Mouse (Mus musculus) lung, embryonic 15.5 days (tissue): ENCODE results near the gene Slc2a12. TPM values are rescaled to one million over a fixed set of nuclear protein-coding genes. Genes with fewer than 3 reads are reported as not detected.
A peak's percentile ranks its signal among the peaks of the same experiment; 100 is the strongest.

Experiments
- ATAC-seq: fragments of 200-750 bp; cut with Nextera tagmentation; 2 replicates; pipeline ENCODE4 v1.8.0; 2017; ENCODE audit warnings: moderate number of reproducible peaks, borderline replicate concordance; ENCODE audit not compliant: low FRiP score, low TSS enrichment; ENCODE audit errors: extremely low read depth
- H3K27ac ChIP-seq: fragments of 300-500 bp; sonication (generic); 2 replicates; pipeline ENCODE4 v1.5.1; 2015; ENCODE audit warnings: moderate library complexity, mild to moderate bottlenecking, inconsistent platforms
- H3K27me3 ChIP-seq: fragments of 300-500 bp; sonication (generic); 2 replicates; pipeline ENCODE4 v1.6.1; 2015; ENCODE audit warnings: inconsistent platforms
- H3K36me3 ChIP-seq: fragments of 300-500 bp; sonication (generic); 2 replicates; pipeline ENCODE4 v1.6.1; 2015; ENCODE audit warnings: inconsistent platforms
- H3K4me1 ChIP-seq: fragments of 300-500 bp; sonication (generic); 2 replicates; pipeline ENCODE4 v1.6.1; 2015; ENCODE audit warnings: inconsistent platforms
- H3K4me2 ChIP-seq: fragments of 300-500 bp; sonication (generic); 2 replicates; pipeline ENCODE4 v1.6.1; 2015; ENCODE audit warnings: inconsistent platforms, mild to moderate bottlenecking, moderate library complexity
- H3K4me3 ChIP-seq: fragments of 300-500 bp; sonication (generic); 2 replicates; pipeline ENCODE4 v1.5.1; 2015; ENCODE audit warnings: mild to moderate bottlenecking, inconsistent platforms
- H3K9ac ChIP-seq: fragments of 300-500 bp; sonication (generic); 2 replicates; pipeline ENCODE4 v1.6.1; 2015; ENCODE audit warnings: inconsistent platforms
- H3K9me3 ChIP-seq: fragments of 300-500 bp; sonication (generic); 2 replicates; pipeline ENCODE4 v1.6.1; 2016; ENCODE audit warnings: inconsistent platforms
- WGBS: fragments of 180-500 bp; shearing (Covaris S2); methylation state at CpG from one replicate; pipeline ENCODE4 v1.1.7; 2015; 5-methylcytosine and 5-hydroxymethylcytosine counted together
- polyA plus RNA-seq: library from polyadenylated mRNA; unstranded; fragments of >200 nt; fragmentation: Nextera tagmentation; extraction: Ambion mirVana; gene quantifications from 2 replicates; pipeline ENCODE4 v1.2.1, GENCODE M21; 2015

Slc2a12 gene
- polyA plus RNA-seq, 1 experiment from 2014 or later: 1.4 TPM

- ATAC-seq: no peak
- WGBS: 92% methylated on average over 13 of the region's 13 CpGs
- H3K4me1 ChIP-seq: peaks cover 7% of the 10 kb centered on the region; the same call in 1 of the 2 replicates
- H3K4me3 ChIP-seq: no peak overlapping the region
- H3K36me3 ChIP-seq: peaks cover 40% of the 10 kb centered on the region
- no peaks in the 10 kb centered on the region for H3K9me3 ChIP-seq
- no peak overlapping the region for H3K9ac ChIP-seq
- H3K27ac ChIP-seq: no peak overlapping the region
- no peaks in the 10 kb centered on the region for H3K27me3 ChIP-seq
- H3K4me2 ChIP-seq: no peak overlapping the region
Measured at GRCm38 (mm10) chr10:22710173-22710777, 65.5 kb downstream of the Slc2a12 start.

DNA sequence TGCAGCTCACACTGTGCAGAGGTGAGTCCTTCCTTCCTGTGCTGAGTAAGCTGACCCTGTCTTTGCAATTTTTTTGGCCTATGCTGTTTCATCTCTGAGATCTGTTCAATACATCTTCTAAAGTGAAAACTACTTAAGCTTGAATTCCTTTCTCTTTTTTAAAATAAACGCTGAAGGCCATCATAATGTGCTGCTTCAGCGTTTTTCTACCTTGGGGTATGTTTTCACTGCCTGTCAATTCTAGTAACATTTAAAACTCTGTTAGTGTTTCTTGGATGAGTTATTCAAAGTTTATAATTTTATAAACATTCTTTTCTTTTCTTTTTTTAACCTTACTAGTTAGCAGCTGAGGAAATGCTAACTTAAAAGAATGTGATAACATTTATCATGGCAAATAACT lies 68.1 kb downstream of the Slc2a12 start:
- no peak for ATAC-seq
- Histone ChIP-seq H3K27me3 (no peaks in the 10 kb centered on the region), H3K4me2 (no peak overlapping the region), H3K9me3 (no peaks in the 10 kb centered on the region), H3K4me1 (peaks cover 12% of the 10 kb centered on the region; the same call in 1 of the 2 replicates), H3K9ac (no peak overlapping the region), H3K4me3 (no peak overlapping the region), H3K36me3 (0 out of 2 replicates have a peak, but pooled peaks cover 23% of the 10 kb centered on the region), H3K27ac (no peak overlapping the region)
- 27% methylated on average over 2 of the region's 2 CpGs for WGBS

DNA sequence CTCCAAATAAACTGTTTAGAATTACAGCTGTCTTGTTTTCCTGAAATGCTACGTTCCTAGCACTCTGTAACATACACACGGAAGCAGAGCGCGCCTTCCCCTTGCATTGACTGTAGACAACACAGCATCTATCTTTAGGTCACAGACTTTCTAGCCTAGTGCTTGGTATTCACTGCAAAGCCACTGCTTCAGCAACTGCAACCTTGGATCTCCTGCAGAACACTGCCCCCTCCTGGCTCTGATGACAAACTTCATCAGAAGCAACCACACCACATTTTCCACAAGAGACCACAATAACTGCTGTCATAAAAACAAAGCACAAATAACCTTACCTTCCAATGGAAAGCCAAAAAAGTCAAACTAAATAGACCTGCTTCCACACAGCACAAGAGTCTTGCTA lies 69.7 kb downstream of the Slc2a12 start:
- H3K9me3 ChIP-seq: no peaks in the 10 kb centered on the region
- no peak overlapping the region for H3K4me2 ChIP-seq
- ATAC-seq: no peak
- H3K4me1 ChIP-seq: peaks cover 12% of the 10 kb centered on the region; the same call in 1 of the 2 replicates
- H3K9ac ChIP-seq: no peak overlapping the region
- WGBS: 62% methylated on average over 4 of the region's 4 CpGs
- 0 out of 2 replicates have a peak, but pooled peaks cover 8% of the 10 kb centered on the region for H3K36me3 ChIP-seq
- H3K4me3 ChIP-seq: no peak overlapping the region
- H3K27me3 ChIP-seq: no peaks in the 10 kb centered on the region
- no peak overlapping the region for H3K27ac ChIP-seq

DNA sequence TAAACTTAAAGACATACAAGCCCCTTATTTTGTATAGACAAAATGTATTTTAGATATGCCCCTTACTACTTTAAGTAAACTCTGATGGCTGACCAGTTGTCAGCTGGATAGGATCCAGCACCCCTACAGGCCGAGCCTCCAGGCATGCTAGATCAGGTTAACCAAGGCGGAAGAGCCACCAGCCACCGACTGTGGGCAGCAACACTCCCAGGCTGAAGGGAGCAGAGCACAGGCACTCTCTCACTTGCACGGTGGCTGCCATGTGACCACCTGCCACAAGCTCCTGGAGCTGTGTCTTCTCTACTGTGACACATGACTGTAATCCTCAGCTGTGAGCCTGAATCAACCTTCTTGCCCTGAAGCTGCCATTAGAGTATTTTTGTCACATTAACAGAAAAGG lies 73.7 kb downstream of the Slc2a12 start:
- no peak overlapping the region for H3K27ac ChIP-seq

GRCm38 (mm10) chr10:22720781-22721529 lies 76.1 kb downstream of the Slc2a12 start:
- Histone ChIP-seq H3K9me3 (no peaks in the 10 kb centered on the region), H3K27ac (no peak overlapping the region), H3K36me3 (no peaks in the 10 kb centered on the region), H3K4me3 (no peak overlapping the region), H3K27me3 (no peaks in the 10 kb centered on the region), H3K4me2 (no peak overlapping the region), H3K4me1 (peaks cover 8% of the 10 kb centered on the region; the same call in 1 of the 2 replicates), H3K9ac (no peak overlapping the region)
- no peak for ATAC-seq
- WGBS: 86% methylated on average over 5 of the region's 5 CpGs

More for the DNA sequence above, 73.7 kb downstream of the Slc2a12 start:
- no peak overlapping the region for H3K4me2 ChIP-seq
- 54% methylated on average over 4 of the region's 4 CpGs for WGBS
- no peak overlapping the region for H3K9ac ChIP-seq
- ATAC-seq: no peak
- no peaks in the 10 kb centered on the region for H3K9me3 ChIP-seq
- no peaks in the 10 kb centered on the region for H3K27me3 ChIP-seq
- H3K4me1 ChIP-seq: peaks cover 12% of the 10 kb centered on the region; the same call in 1 of the 2 replicates
- no peaks in the 10 kb centered on the region for H3K36me3 ChIP-seq
- no peak overlapping the region for H3K4me3 ChIP-seq

DNA sequence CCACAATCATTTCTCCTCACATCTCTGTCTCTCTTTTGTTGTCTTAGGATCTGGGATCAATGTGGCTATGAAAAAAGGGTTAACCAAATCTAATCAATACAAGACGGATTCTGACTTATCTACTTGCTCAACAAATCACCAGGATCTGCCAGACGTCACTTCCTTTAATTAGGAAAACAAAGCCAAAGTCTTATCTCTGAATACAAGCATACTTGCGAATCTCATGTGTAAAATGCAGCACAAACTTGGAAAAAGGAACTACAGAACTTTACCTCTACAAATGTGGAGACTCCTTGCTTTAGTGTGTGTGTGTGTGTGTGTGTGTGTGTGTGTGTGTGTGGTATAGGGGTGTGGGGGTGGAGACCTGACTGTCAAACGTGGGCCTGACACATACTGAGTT lies 80.4 kb downstream of the Slc2a12 start:
- H3K36me3 ChIP-seq: no peaks in the 10 kb centered on the region
- no peak overlapping the region for H3K4me2 ChIP-seq
- WGBS: 45% methylated on average over 4 of the region's 4 CpGs
- H3K27ac ChIP-seq: no peak overlapping the region
- H3K9ac ChIP-seq: no peak overlapping the region
- H3K4me3 ChIP-seq: no peak overlapping the region
- H3K9me3 ChIP-seq: no peaks in the 10 kb centered on the region
- no peaks in the 10 kb centered on the region for H3K27me3 ChIP-seq
- no peak for ATAC-seq
- H3K4me1 ChIP-seq: peaks cover 15% of the 10 kb centered on the region

GRCm38 (mm10) chr10:22726295-22726694 lies 81.5 kb downstream of the Slc2a12 start:
- no peak for ATAC-seq
- 80% methylated on average over 7 of the region's 7 CpGs for WGBS
- H3K4me3 ChIP-seq: no peak overlapping the region

GRCm38 (mm10) chr10:22728257-22728656 lies 83.4 kb downstream of the Slc2a12 start:
- H3K4me2 ChIP-seq: no peak overlapping the region
- H3K27ac ChIP-seq: no peak overlapping the region
- no peak for ATAC-seq
- H3K4me3 ChIP-seq: no peak overlapping the region
- no peak overlapping the region for H3K9ac ChIP-seq
- H3K27me3 ChIP-seq: no peaks in the 10 kb centered on the region
- WGBS: 72% methylated on average over 1 of the region's 1 CpGs
- H3K36me3 ChIP-seq: no peaks in the 10 kb centered on the region
- H3K4me1 ChIP-seq: peaks cover 26% of the 10 kb centered on the region
- no peaks in the 10 kb centered on the region for H3K9me3 ChIP-seq

More at GRCm38 (mm10) chr10:22726295-22726694, 81.5 kb downstream of the Slc2a12 start:
- no peaks in the 10 kb centered on the region for H3K27me3 ChIP-seq
- no peak overlapping the region for H3K9ac ChIP-seq
- no peaks in the 10 kb centered on the region for H3K9me3 ChIP-seq
- H3K36me3 ChIP-seq: no peaks in the 10 kb centered on the region
- no peak overlapping the region for H3K27ac ChIP-seq
- peaks cover 19% of the 10 kb centered on the region for H3K4me1 ChIP-seq
- H3K4me2 ChIP-seq: no peak overlapping the region

GRCm38 (mm10) chr10:22730266-22730991 lies 85.6 kb downstream of the Slc2a12 start:
- H3K4me3 ChIP-seq: peak overlapping the region; percentile 97
- no peaks in the 10 kb centered on the region for H3K27me3 ChIP-seq
- H3K36me3 ChIP-seq: no peaks in the 10 kb centered on the region
- under 1% methylated on average over 36 of the region's 39 CpGs for WGBS
- no peaks in the 10 kb centered on the region for H3K9me3 ChIP-seq
- peaks cover 26% of the 10 kb centered on the region for H3K4me1 ChIP-seq
- peak overlapping the region; percentile 93 for H3K4me2 ChIP-seq
- ATAC-seq: peak; percentile 63
- peak overlapping the region; percentile 90 for H3K9ac ChIP-seq
- peak overlapping the region; percentile 74 for H3K27ac ChIP-seq

GRCm38 (mm10) chr10:22730992-22731271 lies 86.1 kb downstream of the Slc2a12 start:
- Histone ChIP-seq H3K27me3 (no peaks in the 10 kb centered on the region), H3K4me1 (peaks cover 26% of the 10 kb centered on the region), H3K36me3 (no peaks in the 10 kb centered on the region), H3K4me2 (peak overlapping the region; percentile 93), H3K9ac (peak overlapping the region; percentile 90), H3K9me3 (no peaks in the 10 kb centered on the region), H3K27ac (peak overlapping the region; percentile 74), H3K4me3 (peak overlapping the region; percentile 97)
- no peak for ATAC-seq
- under 1% methylated on average over 33 of the region's 33 CpGs for WGBS

GRCm38 (mm10) chr10:22731272-22732093 lies 86.7 kb downstream of the Slc2a12 start, which contains the start of gene Tbpl1:
Gene Tbpl1, minus strand, starts transcription at chr10:22731938.
- peaks cover 26% of the 10 kb centered on the region for H3K4me1 ChIP-seq
- no peaks in the 10 kb centered on the region for H3K9me3 ChIP-seq
- peak; percentile 99 for ATAC-seq
- H3K27ac ChIP-seq: peak within 1 kb of the TSS; percentile 93
- peak within 1 kb of the TSS; percentile 93 for H3K4me2 ChIP-seq
- H3K9ac ChIP-seq: peak within 1 kb of the TSS; percentile 97
- H3K36me3 ChIP-seq: no peaks in the 10 kb centered on the region
- peak within 1 kb of the TSS; percentile 97 for H3K4me3 ChIP-seq
- no peaks in the 10 kb centered on the region for H3K27me3 ChIP-seq
- under 1% methylated on average over 77 of the region's 77 CpGs for WGBS
